Mouse (Mus musculus): ENCODE measurements around the gene Gm21828. TPM values are rescaled to one million over a fixed set of nuclear protein-coding genes. Genes with fewer than 3 reads are reported as not detected.
"Not testable (repeated sequence)": the region's sequence is repeated elsewhere in the genome, so short reads cannot be mapped to it uniquely, and the experiment has no call there.

Gm21828 gene
- not detected for total RNA-seq (2021)

- DNase-seq (ENCODE audit: extremely low spot score in 1 of 2, low spot score in 1 of 2): not testable (repeated sequence)
Measured at GRCm38 (mm10) chrY:13223828-13224227, at the start of gene Gm21828. Gene Gm21828 (minus strand): TSS chrY:13223928.

GRCm38 (mm10) chrY:13252091-13252490 lies 28.4 kb upstream of the Gm21828 start, which contains the start of the genes Gm21440 and Gm21454:
Gene Gm21440 (plus strand): TSS chrY:13252391.
Gene Gm21454 (plus strand): TSS chrY:13252442.
- not testable (repeated sequence) for DNase-seq (ENCODE audit: extremely low spot score in 1 of 2, low spot score in 1 of 2)

Other genes starting within 250 kb of the Gm21828 start
- gene Gm20807, start 181.0 kb downstream of the Gm21828 start, total RNA-seq (2021): not detected
- not detected for gene Gm21891, start 90.4 kb downstream of the Gm21828 start, total RNA-seq (2021)
- not detected for gene Gm21425, start 62.0 kb downstream of the Gm21828 start, total RNA-seq (2021)
- not detected for gene Gm21440, start 28.5 kb upstream of the Gm21828 start, total RNA-seq (2021)
- gene Gm21454, start 28.5 kb upstream of the Gm21828 start, total RNA-seq (2021): not detected
- not detected for gene Gm21725, start 125.1 kb upstream of the Gm21828 start, total RNA-seq (2021)
- not detected for gene Gm21866, start 241.7 kb upstream of the Gm21828 start, total RNA-seq (2021)

Measured in layer of hippocampus, postnatal 25 days (tissue).